Mouse (Mus musculus) skeletal muscle tissue, adult 2 months (tissue): ENCODE data around the gene Mmp2.

Experiments
- DNase-seq: peaks from one replicate; pipeline ENCODE4 v3.0.0-alpha.2; 2012; ENCODE audit warnings: low read depth, low spot score

The Mmp2 gene

DNA sequence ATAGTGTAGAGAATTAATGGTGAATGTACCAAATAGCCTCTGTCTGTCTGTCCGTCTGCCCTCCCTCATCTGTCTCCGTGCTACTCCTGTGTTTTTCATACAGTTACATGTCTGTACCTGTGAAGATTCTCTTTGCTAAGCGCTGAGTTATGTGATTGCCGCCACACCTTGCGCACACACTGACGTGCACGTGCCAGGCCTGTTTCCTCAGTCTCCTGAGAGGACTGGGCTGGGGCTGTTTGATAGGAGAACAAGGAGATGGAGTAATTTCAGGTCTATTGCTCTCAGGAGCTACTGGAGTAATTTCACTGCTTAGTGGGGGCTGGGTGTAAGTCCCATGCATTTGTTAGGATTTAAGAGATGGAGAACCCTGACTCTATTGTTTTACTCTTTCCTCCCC is 68.0 kb downstream of the Mmp2 start:
- no peak for DNase-seq

DNA sequence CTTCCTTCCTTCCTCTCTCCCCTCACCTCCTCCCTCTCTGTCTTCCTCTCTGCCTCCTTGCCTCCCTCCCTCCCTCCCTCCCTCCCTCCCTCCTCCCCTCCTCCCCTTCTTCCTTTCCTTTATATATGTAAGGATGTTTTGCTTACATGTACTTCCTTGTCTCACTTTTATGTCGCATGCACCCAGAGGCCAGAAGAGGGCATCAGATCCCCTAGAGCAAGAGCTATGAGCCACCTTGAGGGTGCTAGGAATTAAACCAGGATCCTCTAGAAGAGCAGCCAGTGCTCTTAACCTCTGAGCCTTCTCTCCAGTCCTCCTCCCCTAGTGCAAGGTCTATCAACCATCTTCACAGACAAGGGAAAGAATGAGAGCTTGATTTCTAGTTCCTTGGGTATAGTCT is 69.0 kb downstream of the Mmp2 start:
- DNase-seq, result no peak

DNA sequence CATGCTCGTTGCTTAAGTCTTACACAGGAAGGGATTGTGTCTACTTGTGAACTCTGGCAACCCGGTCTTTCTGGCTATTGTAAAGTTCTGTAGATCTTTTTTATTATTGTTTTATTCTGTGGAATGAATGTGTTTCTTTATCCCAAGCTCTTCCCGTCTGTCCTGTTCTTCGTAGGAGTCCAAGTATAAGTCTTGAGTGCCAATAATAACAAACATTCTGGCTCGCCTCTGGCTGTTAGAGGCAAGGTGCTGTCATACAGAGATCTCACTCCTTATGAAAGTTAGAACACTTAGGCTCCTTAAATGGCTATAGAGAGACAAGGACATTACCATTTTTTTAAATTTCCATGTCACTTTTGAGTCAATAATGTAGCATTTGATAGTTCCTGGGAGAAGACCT is 69.5 kb downstream of the Mmp2 start:
- DNase-seq, result no peak

DNA sequence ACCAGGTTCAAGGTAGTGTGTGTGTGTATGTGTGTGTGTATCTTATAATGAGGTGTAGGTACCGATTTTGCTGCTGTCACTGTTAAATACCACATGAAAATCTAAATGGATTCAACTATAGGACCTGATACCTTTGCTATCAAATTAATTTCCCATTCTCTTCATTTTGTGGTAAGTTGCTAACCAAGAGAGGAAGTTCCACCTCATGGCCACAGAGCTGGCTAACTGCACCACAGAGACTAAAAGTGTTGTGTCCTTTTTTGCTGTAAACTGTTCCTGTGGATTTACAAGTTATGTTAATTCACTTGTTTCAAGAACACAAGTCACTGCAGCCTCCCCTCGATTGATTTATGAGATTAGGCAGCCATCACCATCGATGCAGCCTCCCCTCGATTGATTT is 70.7 kb downstream of the Mmp2 start:
- DNase-seq, result no peak

DNA sequence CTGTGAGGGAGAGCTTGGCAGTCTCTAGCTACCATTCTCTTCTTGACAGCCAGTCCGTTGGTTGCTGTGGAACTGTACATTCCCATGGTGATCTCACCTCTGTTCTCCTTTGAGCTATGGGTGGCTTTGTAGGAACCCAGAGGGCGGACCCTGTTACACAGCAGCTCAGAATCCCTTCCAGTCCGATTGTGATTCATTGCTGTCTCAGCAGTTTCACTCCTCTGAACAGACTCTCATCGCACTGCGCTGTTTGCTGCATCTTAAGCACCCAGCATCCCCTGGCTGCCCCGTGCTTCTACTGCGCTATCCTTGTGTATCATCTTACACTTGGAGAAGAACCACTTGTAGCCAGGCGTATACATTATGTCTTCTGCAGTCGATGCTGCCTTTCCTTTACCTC is 72.5 kb downstream of the Mmp2 start:
- DNase-seq, result no peak

DNA sequence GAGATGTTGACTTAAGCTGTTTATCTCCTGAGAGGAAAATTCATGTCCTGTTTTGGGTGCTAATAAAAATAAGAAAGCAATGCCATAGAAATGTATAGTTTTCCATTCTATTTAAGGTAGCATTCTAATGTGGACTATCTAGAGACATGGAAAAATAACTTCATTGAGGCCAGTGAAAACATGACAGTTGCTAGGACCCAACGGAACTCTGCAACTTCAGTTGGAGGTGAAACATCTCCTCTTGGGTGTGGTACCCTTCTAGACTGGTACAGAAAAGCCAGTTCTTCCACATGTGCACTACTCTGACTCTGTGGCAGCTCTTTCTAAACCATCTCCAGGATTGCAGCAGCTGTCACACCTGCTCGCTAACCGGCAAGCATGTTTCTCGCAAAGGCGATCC is 74.0 kb downstream of the Mmp2 start, which contains the start of gene Capns2:
TSS of gene Capns2 (plus strand) at position 301 of the 400 bp plus-strand sequence.
- no peak for DNase-seq

DNA sequence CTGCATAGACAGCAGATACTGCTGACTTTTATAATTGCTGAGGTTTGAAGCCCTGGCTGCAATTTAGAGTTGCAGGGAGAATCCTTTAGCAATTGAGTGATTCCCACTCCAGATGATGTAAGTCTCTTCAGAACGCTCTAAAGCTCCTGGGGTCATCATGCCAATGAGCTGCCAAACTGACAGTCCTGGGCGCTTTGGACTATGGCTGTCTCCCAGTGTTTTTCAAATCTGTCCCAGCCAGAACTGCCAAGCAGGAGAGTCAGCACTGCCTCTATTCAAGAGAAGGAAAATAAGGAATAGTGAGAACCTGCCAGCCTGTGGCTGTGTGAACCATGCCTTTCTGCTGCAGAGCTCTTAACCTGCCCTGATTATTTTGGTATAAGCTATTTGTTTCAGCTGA is 75.9 kb downstream of the Mmp2 start:
- DNase-seq, result no peak
